Mouse (Mus musculus): ENCODE measurements at regions not wholly inside any gene's neighbourhood (a gene's known extent, or its start where the extent isn't known, plus 50 kb on each side); places are given as distances from the start of the nearest gene placed in this dataset.

GRCm38 (mm10) chr1:63920181-63920933, 151.3 kb upstream of the 4933402D24Rik start:
- DNase-seq (ENCODE audit: low spot score): no peak

- DNase-seq (ENCODE audit: low spot score): no peak
Observed at GRCm38 (mm10) chr1:63918200-63918599, 149.1 kb upstream of the 4933402D24Rik start.

GRCm38 (mm10) chr1:63916907-63917650, 148.0 kb upstream of the 4933402D24Rik start:
- DNase-seq (ENCODE audit: low spot score): no peak

- no peak for DNase-seq (ENCODE audit: low spot score)
Observed at GRCm38 (mm10) chr1:63910765-63911164, 141.7 kb upstream of the 4933402D24Rik start.

- no peak for DNase-seq (ENCODE audit: low spot score)
Observed at GRCm38 (mm10) chr1:63909191-63909590, 140.1 kb upstream of the 4933402D24Rik start.

GRCm38 (mm10) chr1:63903620-63904019, 134.6 kb upstream of the 4933402D24Rik start:
- no peak for DNase-seq (ENCODE audit: low spot score)

- peak; percentile 72 for DNase-seq (ENCODE audit: low spot score)
Observed at GRCm38 (mm10) chr1:63903201-63903600, 134.1 kb upstream of the 4933402D24Rik start.

GRCm38 (mm10) chr1:63902391-63902790, 133.3 kb upstream of the 4933402D24Rik start:
- DNase-seq (ENCODE audit: low spot score): peak; percentile 55

- DNase-seq (ENCODE audit: low spot score): peak; percentile 11
Observed at GRCm38 (mm10) chr1:63899631-63900577, 130.8 kb upstream of the 4933402D24Rik start.

GRCm38 (mm10) chr1:63898766-63899165, 129.7 kb upstream of the 4933402D24Rik start:
- DNase-seq (ENCODE audit: low spot score): no peak

- DNase-seq (ENCODE audit: low spot score): no peak
Observed at GRCm38 (mm10) chr1:63897556-63897955, 128.5 kb upstream of the 4933402D24Rik start.

- no peak for DNase-seq (ENCODE audit: low spot score)
Observed at GRCm38 (mm10) chr1:63879570-63879969, 110.5 kb upstream of the 4933402D24Rik start.

- DNase-seq (ENCODE audit: low spot score): no peak
Observed at GRCm38 (mm10) chr1:63876589-63877251, 107.7 kb upstream of the 4933402D24Rik start.

- DNase-seq (ENCODE audit: low spot score): no peak
Observed at GRCm38 (mm10) chr1:63875297-63875962, 106.4 kb upstream of the 4933402D24Rik start.

- no peak for DNase-seq (ENCODE audit: low spot score)
Observed at GRCm38 (mm10) chr1:63871831-63872230, 102.8 kb upstream of the 4933402D24Rik start.

- no peak for DNase-seq (ENCODE audit: low spot score)
Observed at GRCm38 (mm10) chr1:63869342-63869741, 100.3 kb upstream of the 4933402D24Rik start.

- DNase-seq (ENCODE audit: low spot score): no peak
Observed at GRCm38 (mm10) chr1:63857933-63858649, 89.0 kb upstream of the 4933402D24Rik start.

- DNase-seq (ENCODE audit: low spot score): no peak
Observed at GRCm38 (mm10) chr1:63857468-63857867, 88.4 kb upstream of the 4933402D24Rik start.

- DNase-seq (ENCODE audit: low spot score): no peak
Observed at GRCm38 (mm10) chr1:63856366-63856765, 87.3 kb upstream of the 4933402D24Rik start.

GRCm38 (mm10) chr1:63854794-63855193, 85.7 kb upstream of the 4933402D24Rik start:
- no peak for DNase-seq (ENCODE audit: low spot score)

Measured in ovary, adult 18-20 months (tissue).